Mouse (Mus musculus) macrophage (primary cell): ENCODE measurements around the gene Gm21149. TPM values are rescaled to one million over a fixed set of nuclear protein-coding genes. Genes with fewer than 3 reads are reported as not detected.
"Not testable (repeated sequence)": the region's sequence is repeated elsewhere in the genome, so short reads cannot be mapped to it uniquely, and the experiment has no call there.

Source experiments
- H3K27ac ChIP-seq: fragments of 350-480 bp; formaldehyde crosslinking; 2 replicates; pipeline ENCODE4 v1.9.0; 2021
- H3K36me3 ChIP-seq: fragments of 350-480 bp; formaldehyde crosslinking; 2 replicates; pipeline ENCODE4 v1.9.0; 2021; ENCODE audit errors: inconsistent target
- H3K4me3 ChIP-seq: fragments of 350-480 bp; formaldehyde crosslinking; 2 replicates; pipeline ENCODE4 v1.9.0; 2021; ENCODE audit errors: inconsistent target
- H3K79me2 ChIP-seq: fragments of 350-480 bp; formaldehyde crosslinking; 2 replicates; pipeline ENCODE4 v1.9.0; 2021; ENCODE audit errors: inconsistent target
- WGBS: methylation state at CpG from one replicate; pipeline ENCODE4 v1.1.7; 2026; ENCODE audit warnings: inconsistent platforms; ENCODE audit not compliant: missing documents; 5-methylcytosine and 5-hydroxymethylcytosine counted together
- polyA plus RNA-seq: library from polyadenylated mRNA; stranded (reverse); fragments of 250-400 nt; gene quantifications from 3 replicates; pipeline ENCODE4 v1.2.4, GENCODE M21; 2018; ENCODE audit warnings: inconsistent platforms

The Gm21149 gene
- polyA plus RNA-seq, 1 experiment from 2014 or later = not detected

DNA sequence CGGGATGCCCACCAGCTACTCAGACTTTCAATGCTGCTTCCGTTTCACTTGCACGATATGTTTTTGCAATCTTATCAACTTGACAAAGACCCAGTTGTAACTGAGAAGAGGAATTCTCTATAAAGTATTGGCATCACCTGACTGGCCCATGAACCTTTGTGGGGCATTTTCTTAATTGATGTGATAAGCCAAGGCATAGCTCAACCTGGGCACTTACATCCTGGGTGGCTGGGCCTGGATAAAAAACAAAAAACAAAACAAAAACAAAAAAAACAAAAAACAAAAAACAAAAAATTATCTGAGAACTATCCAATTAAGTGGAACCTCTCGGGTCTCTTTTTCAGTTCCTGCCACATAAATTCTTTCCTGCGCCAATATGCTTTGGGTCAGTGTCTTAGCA lies 12.4 kb upstream of the Gm21149 start:
- WGBS = 98% methylated on average over 5 of the region's 5 CpGs
- Histone ChIP-seq H3K4me3 (no peak overlapping the region), H3K79me2 (no peaks in the 10 kb centered on the region), H3K27ac (no peak overlapping the region), H3K36me3 (no peaks in the 10 kb centered on the region)

DNA sequence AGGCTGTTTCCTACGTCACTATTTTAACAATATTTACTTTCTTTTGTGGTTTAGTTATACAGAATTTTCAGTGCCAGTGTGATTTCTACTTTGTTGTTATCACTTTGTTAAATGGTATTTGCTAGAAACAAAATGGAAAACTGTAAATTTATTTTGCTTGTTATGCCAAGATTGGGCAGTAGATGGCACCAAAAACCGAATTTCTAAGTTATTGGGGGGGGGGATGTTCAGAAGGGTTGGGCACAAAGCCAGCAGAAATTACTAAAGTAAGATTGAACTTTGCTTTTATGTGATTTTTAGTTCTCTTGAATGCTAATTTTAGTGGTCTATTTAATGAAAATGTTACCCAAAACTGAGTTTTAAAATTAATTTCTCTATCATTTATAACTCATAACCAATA lies 8.3 kb upstream of the Gm21149 start:
- H3K36me3 ChIP-seq, H3K79me2 ChIP-seq, H3K27ac ChIP-seq, H3K4me3 ChIP-seq: not testable (repeated sequence)
- 13% methylated on average over 2 of the region's 2 CpGs for WGBS

DNA sequence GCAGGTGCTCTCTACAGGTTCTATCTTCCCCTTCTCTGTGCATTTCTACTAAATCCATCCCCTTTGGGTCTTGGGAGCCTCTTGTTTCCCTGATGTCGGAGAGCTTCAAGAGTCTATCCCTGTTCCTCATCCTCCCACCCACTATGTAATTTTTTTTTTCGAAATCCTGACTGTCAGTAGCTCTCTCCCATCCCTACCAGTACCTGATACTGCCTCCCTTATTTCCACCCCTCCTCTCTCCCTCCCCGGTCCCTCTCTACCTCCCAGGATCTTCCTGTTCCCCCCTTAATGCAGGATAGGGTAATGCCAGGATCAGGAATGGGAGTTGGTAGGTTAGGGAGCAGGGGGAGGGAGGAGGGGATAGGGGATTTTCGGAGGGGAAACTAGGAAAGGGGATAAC lies 7.3 kb upstream of the Gm21149 start:
- H3K79me2 ChIP-seq, H3K4me3 ChIP-seq, H3K27ac ChIP-seq, H3K36me3 ChIP-seq: not testable (repeated sequence)
- 56% methylated on average over 3 of the region's 4 CpGs for WGBS

DNA sequence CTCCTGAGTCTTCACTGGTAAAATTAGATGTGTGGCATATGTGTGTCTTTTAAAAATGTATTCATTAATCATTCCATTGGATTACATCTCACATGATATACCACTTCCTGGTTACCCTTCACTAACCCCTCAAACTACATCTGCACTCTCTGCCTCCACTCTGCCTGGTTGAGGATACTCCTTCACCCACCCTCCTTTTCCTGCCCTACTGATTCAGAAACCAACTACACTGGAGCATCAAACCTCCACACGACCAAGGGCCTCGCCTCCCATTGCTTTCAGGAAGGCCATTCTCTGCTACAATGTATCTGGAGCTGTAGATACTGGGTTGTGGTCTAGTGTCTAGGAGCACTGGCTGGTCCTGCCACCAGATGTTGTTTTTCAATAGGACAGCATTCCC lies 6.5 kb upstream of the Gm21149 start:
- not testable (repeated sequence) for H3K27ac ChIP-seq, H3K79me2 ChIP-seq, H3K36me3 ChIP-seq, H3K4me3 ChIP-seq
- 51% methylated on average over 2 of the region's 2 CpGs for WGBS

DNA sequence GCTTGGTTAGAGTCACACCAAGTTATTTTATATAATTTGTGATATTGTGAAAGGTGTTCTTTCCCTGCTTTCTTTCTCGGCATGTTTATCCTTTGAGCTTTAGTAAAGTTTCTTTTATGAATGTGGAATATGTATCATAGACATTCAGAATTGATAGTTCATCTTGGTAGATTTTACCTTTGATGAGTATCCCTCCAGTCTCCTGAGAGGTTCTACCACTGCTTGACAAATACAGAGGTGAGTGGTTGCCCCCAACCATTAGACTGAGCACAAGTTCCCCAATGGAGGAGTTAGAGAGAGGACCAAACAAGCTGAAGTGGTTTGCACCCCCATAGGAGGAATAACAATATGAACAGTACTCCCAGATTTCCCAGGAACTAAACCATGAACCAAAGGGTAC lies 6.2 kb downstream of the Gm21149 start:
- H3K27ac ChIP-seq, H3K79me2 ChIP-seq, H3K4me3 ChIP-seq, H3K36me3 ChIP-seq: not testable (repeated sequence)
- no CpG with 5 or more reads among the region's 1 CpGs for WGBS

DNA sequence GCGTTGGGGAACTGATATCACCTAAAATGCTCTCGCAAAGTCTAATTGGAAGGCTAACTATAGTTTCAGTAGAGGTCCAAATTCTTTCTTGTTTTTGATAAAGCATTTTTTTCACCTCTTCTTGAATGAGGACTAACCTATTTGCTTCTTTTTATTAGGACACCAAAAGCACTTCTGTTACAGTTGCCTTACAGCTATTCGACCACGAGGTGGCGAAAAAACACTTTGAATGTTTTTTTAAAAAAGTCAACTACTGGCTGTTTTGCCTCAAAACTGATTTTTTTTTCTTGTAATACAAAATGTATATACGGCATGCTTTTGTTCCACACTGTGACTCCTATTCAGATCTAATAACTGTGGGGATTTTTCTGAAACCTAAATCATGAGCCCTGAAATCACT lies 8.6 kb downstream of the Gm21149 start:
- not testable (repeated sequence) for H3K36me3 ChIP-seq, H3K4me3 ChIP-seq, H3K27ac ChIP-seq, H3K79me2 ChIP-seq
- WGBS = 44% methylated on average over 5 of the region's 6 CpGs

DNA sequence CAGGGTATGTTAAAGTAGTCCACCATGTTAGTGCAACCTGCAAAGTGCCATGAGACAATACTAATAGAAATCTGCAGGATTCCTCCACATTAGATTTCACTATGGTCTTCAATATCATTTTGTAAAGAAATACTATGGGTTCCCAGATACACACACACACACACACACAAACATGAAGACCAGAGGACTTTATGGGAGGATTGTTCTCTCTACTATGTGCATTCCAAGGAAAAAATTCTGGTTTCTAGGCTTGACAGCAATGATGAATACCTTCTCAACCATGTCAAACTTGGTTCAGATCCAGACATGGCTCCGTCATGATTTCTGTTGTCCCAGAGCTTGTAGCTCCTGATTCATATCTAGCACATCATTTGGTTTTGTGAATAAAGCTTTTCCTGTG lies 10.1 kb downstream of the Gm21149 start:
- 71% methylated on average over 1 of the region's 1 CpGs for WGBS
- not testable (repeated sequence) for H3K36me3 ChIP-seq, H3K27ac ChIP-seq, H3K4me3 ChIP-seq, H3K79me2 ChIP-seq

DNA sequence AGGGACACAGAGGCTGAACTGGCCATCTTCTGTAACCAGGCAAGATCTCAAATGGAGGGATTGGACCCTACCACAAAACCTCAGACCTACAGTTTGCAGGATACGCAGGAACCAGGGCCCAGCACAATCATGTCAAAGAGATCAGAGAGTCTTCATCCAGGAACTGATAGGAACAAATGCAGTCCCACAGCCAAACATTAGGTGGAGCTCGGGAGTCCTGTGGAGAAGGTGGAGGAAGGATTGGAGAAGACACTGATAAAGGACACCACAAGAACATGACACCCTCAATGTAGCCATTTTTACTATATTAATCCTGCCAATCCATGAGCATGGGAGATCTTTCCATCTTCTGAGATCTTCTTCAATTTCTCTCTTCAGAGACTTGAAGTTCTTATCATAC lies 12.8 kb downstream of the Gm21149 start:
- H3K79me2 ChIP-seq, H3K4me3 ChIP-seq, H3K27ac ChIP-seq, H3K36me3 ChIP-seq: not testable (repeated sequence)
- 15% methylated on average over 1 of the region's 2 CpGs for WGBS

DNA sequence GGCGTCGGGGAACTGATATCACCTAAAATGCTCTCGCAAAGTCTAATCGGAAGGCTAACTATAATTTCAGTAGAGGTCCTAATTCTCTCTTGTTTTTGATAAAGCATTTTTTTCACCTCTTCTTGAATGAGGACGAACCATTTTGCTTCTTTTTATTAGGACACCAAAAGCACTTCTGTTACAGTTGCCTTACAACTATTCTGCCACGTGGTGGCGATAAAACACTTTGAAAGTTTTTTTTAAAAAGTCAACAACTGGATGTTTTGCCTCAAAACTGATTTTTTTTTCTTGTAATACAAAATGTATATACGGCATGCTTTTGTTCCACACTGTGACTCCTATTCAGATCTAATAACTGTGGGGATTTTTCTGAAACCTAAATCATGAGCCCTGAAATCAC lies 14.7 kb downstream of the Gm21149 start:
- H3K27ac ChIP-seq, H3K4me3 ChIP-seq, H3K79me2 ChIP-seq, H3K36me3 ChIP-seq: not testable (repeated sequence)
- WGBS = 32% methylated on average over 5 of the region's 8 CpGs

DNA sequence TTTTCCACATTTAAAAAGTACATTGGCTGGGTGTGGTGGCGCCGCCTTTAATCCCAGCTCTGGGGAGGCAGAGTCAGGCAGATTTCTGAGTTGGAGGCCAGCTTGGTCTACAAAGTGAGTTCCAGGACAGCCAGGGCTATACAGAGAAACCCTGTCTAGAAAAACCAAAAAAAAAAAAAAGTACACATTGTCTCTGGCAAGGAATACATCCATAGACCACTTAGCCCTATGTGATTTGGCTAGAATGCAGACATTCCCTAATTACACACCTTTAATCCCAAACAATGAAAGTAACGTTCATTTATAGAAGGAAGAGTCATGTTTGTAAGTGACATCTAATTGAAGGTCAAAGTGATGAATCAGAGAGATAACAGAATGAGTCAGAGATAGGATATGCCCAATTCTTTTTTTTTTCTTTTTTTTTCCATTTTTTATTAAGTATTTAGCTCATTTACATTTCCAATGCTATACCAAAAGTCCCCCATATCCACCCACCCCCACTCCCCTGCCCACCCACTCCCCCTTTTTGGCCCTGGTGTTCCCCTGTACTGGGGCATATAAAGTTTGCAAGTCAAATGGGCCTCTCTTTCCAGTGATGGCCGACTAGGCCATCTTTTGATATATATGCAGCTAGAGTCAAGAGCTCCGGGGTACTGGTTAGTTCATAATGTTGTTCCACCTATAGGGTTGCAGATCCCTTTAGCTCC lies 18.3 kb downstream of the Gm21149 start:
- WGBS = 79% methylated on average over 3 of the region's 5 CpGs
- H3K36me3 ChIP-seq = not testable (repeated sequence)

More for the DNA sequence above, 18.3 kb downstream of the Gm21149 start:
- H3K4me3 ChIP-seq, H3K27ac ChIP-seq, H3K79me2 ChIP-seq: not testable (repeated sequence)

Other genes with a start within 250 kb of the Gm21149 start
- not detected in 3 replicates for gene Gm21190, start 52.7 kb upstream of the Gm21149 start, polyA plus RNA-seq
- not detected in 3 replicates for gene Gm21083, start 100.8 kb upstream of the Gm21149 start, polyA plus RNA-seq
- gene Speer4d, start 142.5 kb upstream of the Gm21149 start, polyA plus RNA-seq = not detected in 3 replicates
- not detected in 3 replicates for gene 4930572O03Rik, start 180.5 kb upstream of the Gm21149 start, polyA plus RNA-seq
- gene Speer4c, start 237.7 kb upstream of the Gm21149 start, polyA plus RNA-seq = not detected in 3 replicates